Mouse (Mus musculus): ENCODE data around the gene Deaf1.

Gene Deaf1

GRCm38 (mm10) chr7:141327469-141328372 is at the start of gene Deaf1, which contains the start of gene Tmem80:
Gene Deaf1, minus strand, starts transcription at chr7:141327690.
Gene Tmem80, plus strand, starts transcription at chr7:141327739.
- DNase-seq = peak; percentile 99

GRCm38 (mm10) chr7:141374399-141374798 is 46.9 kb upstream of the Deaf1 start:
- DNase-seq = no peak

GRCm38 (mm10) chr7:141373611-141374010 is 46.1 kb upstream of the Deaf1 start:
- no peak for DNase-seq

- no peak for DNase-seq
Measured at GRCm38 (mm10) chr7:141371942-141372595, 44.6 kb upstream of the Deaf1 start.

GRCm38 (mm10) chr7:141369918-141370317 is 42.4 kb upstream of the Deaf1 start:
- no peak for DNase-seq

GRCm38 (mm10) chr7:141367358-141367757 is 39.9 kb upstream of the Deaf1 start:
- no peak for DNase-seq

- no peak for DNase-seq
Measured at GRCm38 (mm10) chr7:141365049-141365445, 37.6 kb upstream of the Deaf1 start.

GRCm38 (mm10) chr7:141364349-141365048 is 37.0 kb upstream of the Deaf1 start:
- no peak for DNase-seq

- no peak for DNase-seq
Measured at GRCm38 (mm10) chr7:141363752-141364125, 36.2 kb upstream of the Deaf1 start.

- DNase-seq = peak; percentile 54
Measured at GRCm38 (mm10) chr7:141363106-141363751, 35.7 kb upstream of the Deaf1 start.

- no peak for DNase-seq
Measured at GRCm38 (mm10) chr7:141361510-141361909, 34.0 kb upstream of the Deaf1 start.

- DNase-seq = peak; percentile 36
Measured at GRCm38 (mm10) chr7:141356971-141357370, 29.5 kb upstream of the Deaf1 start.

- DNase-seq = no peak
Measured at GRCm38 (mm10) chr7:141355626-141356326, 28.3 kb upstream of the Deaf1 start.

GRCm38 (mm10) chr7:141355051-141355450 is 27.6 kb upstream of the Deaf1 start:
- DNase-seq = no peak

- no peak for DNase-seq
Measured at GRCm38 (mm10) chr7:141351061-141351460, 23.6 kb upstream of the Deaf1 start.

- no peak for DNase-seq
Measured at GRCm38 (mm10) chr7:141344787-141345186, 17.3 kb upstream of the Deaf1 start.

- no peak for DNase-seq
Measured at GRCm38 (mm10) chr7:141343696-141344095, 16.2 kb upstream of the Deaf1 start.

GRCm38 (mm10) chr7:141343230-141343629 is 15.7 kb upstream of the Deaf1 start:
- no peak for DNase-seq

- no peak for DNase-seq
Measured at GRCm38 (mm10) chr7:141341689-141342226, 14.3 kb upstream of the Deaf1 start.

- no peak for DNase-seq
Measured at GRCm38 (mm10) chr7:141340476-141340875, 13.0 kb upstream of the Deaf1 start.

GRCm38 (mm10) chr7:141340023-141340422 is 12.5 kb upstream of the Deaf1 start:
- no peak for DNase-seq

All from right cerebral cortex, postnatal 25 days (tissue).